Mouse (Mus musculus) ovary, adult 18-20 months (tissue): ENCODE results near the gene Btbd35f22.
"Not testable (repeated sequence)": the region's sequence is repeated elsewhere in the genome, so short reads cannot be mapped to it uniquely, and the experiment has no call there.

Source experiments
- DNase-seq: peaks from one replicate; pipeline ENCODE4 v3.0.0; 2022; ENCODE audit warnings: low spot score, mixed read lengths

Gene Btbd35f22

GRCm38 (mm10) chrX:32047529-32047928 is at the start of gene Btbd35f22:
Gene Btbd35f22 (plus strand): TSS chrX:32047829.
- not testable (repeated sequence) for DNase-seq
